Mouse (Mus musculus) embryonic facial prominence, embryonic 11.5 days (tissue): Measurements from ENCODE around the gene Actr5. TPM values are rescaled to one million over a fixed set of nuclear protein-coding genes. Genes with fewer than 3 reads are reported as not detected.

Experiments
- ATAC-seq: fragments of 200-750 bp; cut with Nextera tagmentation; replicated peaks from 2 replicates; pipeline ENCODE4 v1.8.0; 2017; ENCODE audit warnings: low read depth; ENCODE audit not compliant: insufficient number of reproducible peaks, low FRiP score, low TSS enrichment
- DNase-seq: peaks from one replicate; pipeline ENCODE4 v3.0.0-alpha.2; 2015; ENCODE audit warnings: low spot score
- H3K27ac ChIP-seq: fragments of 300-500 bp; sonication (generic); replicated peaks from 2 replicates; pipeline ENCODE4 v1.5.1; 2014; ENCODE audit warnings: mild to moderate bottlenecking, low read depth, low read length, control low read depth
- H3K27me3 ChIP-seq: fragments of 300-500 bp; sonication (generic); 2 replicates; pipeline ENCODE4 v1.6.1; 2014; ENCODE audit warnings: mild to moderate bottlenecking, low read length, moderate library complexity, mixed read lengths; ENCODE audit not compliant: control insufficient read depth, insufficient read depth
- H3K36me3 ChIP-seq: fragments of 300-500 bp; sonication (generic); replicated peaks from 2 replicates; pipeline ENCODE4 v1.6.1; 2014; ENCODE audit warnings: low read depth, mild to moderate bottlenecking, low read length, moderate library complexity, mixed read lengths; ENCODE audit not compliant: control insufficient read depth, insufficient read depth
- H3K4me1 ChIP-seq: fragments of 300-500 bp; sonication (generic); 2 replicates; pipeline ENCODE4 v1.6.1; 2014; ENCODE audit warnings: low read length, mixed read lengths; ENCODE audit not compliant: control insufficient read depth, insufficient read depth
- H3K4me2 ChIP-seq: fragments of 300-500 bp; sonication (generic); 2 replicates; pipeline ENCODE4 v1.6.1; 2014; ENCODE audit warnings: low read depth, mild to moderate bottlenecking, control low read depth, low read length, moderate library complexity
- H3K4me3 ChIP-seq: fragments of 300-500 bp; sonication (generic); 2 replicates; pipeline ENCODE4 v1.5.1; 2014; ENCODE audit warnings: low read depth, low read length, control low read depth
- H3K9ac ChIP-seq: fragments of 300-500 bp; sonication (generic); replicated peaks from 2 replicates; pipeline ENCODE4 v1.6.1; 2014; ENCODE audit warnings: mild to moderate bottlenecking, control low read depth, low read length
- H3K9me3 ChIP-seq: fragments of 300-500 bp; sonication (generic); replicated peaks from 2 replicates; pipeline ENCODE4 v1.6.1; 2016; ENCODE audit warnings: mild to moderate bottlenecking, low read length, inconsistent platforms, mixed read lengths; ENCODE audit not compliant: control insufficient read depth
- WGBS: fragments of 180-500 bp; shearing (Covaris S2); extraction: QIAGEN DNeasy Blood & Tissue Kit; methylation state at CpG from one replicate; pipeline ENCODE4 v1.1.7; 2014; 5-methylcytosine and 5-hydroxymethylcytosine counted together
- microRNA counts: library from miRNA; unstranded; fragments of <30 nt; microRNA quantifications from one replicate; lab custom pipeline; 2016
- microRNA-seq: library from miRNA; unstranded; fragments of <30 nt; microRNA quantifications from one replicate; pipeline ENCODE4, GENCODE M21; 2016; ENCODE audit warnings: borderline number of aligned reads
- polyA plus RNA-seq: library from polyadenylated mRNA; unstranded; fragments of >200 nt; fragmentation: Nextera tagmentation; extraction: Ambion mirVana; gene quantifications from 2 replicates; pipeline ENCODE4 v1.2.1, GENCODE M21; 2014

Actr5 gene
- polyA plus RNA-seq, 1 experiment from 2014 or later: 16.5 TPM

DNA sequence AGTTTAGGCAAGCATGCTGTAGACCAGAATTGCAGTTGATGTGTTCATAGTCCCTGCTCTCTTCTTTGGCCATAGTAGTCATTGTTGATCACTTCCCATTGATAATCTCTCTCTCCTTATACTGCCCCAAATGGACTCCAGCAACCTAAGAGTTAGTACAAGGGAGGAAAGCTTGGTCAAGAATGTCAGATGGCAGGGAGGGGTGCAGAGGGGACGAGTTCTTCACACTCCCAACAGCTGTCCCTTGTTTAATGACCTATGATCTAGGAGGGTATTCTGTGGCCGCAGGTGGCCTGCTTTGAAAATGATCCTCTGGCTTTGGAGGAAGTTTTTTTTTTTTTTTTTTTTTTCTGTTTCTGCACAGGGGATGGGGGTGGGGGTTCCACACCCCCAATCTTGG lies 61.7 kb downstream of the Actr5 start:
- Histone ChIP-seq H3K4me3 (no peak overlapping the region), H3K4me1 (no peaks in the 10 kb centered on the region), H3K36me3 (no peaks in the 10 kb centered on the region), H3K9ac (no peak overlapping the region), H3K27me3 (no peaks in the 10 kb centered on the region), H3K27ac (no peak overlapping the region), H3K4me2 (no peak overlapping the region), H3K9me3 (no peaks in the 10 kb centered on the region)
- DNase-seq: no peak
- 24% methylated on average over 2 of the region's 2 CpGs for WGBS
- no peak for ATAC-seq

DNA sequence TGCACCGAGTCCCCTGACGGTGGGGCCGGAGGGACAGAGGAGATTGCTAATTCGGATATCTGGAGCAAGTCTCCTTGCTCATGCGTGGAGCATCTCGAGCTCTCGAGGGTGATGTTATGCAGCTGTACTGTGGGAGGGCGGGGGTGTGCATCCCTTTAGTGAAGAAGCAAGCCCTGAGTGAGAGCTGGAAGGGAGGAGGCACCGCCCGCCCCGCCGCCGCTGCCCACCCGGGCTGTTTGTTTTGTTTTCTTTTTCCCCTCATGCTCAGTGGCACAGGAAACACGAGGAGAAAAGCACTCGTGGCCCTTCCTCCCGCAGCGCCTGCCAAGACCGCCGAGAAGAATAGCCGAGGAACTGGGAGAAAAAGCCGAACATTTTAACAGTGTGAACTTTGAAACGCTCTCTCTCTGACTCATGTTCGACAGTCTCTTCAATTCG lies 63.1 kb downstream of the Actr5 start:
- Histone ChIP-seq H3K27me3 (no peaks in the 10 kb centered on the region), H3K27ac (no peak overlapping the region), H3K4me3 (no peak overlapping the region), H3K9me3 (no peaks in the 10 kb centered on the region), H3K36me3 (no peaks in the 10 kb centered on the region), H3K4me1 (no peaks in the 10 kb centered on the region), H3K9ac (no peak overlapping the region), H3K4me2 (no peak overlapping the region)
- DNase-seq: no peak
- ATAC-seq: no peak
- 61% methylated on average over 25 of the region's 25 CpGs for WGBS

MicroRNAs within 50 kb of the gene (microRNA counts, 519-probe panel; counts per million panel counts)
- microRNA mmu-miR-3474 (lab: Ali Mortazavi, UCI): not detected

Small RNA genes lying within 50 kb of the gene (microRNA-seq; reads per million reads assigned to microRNA genes)
- gene Mir3474: 5.2 reads per million, percentile 4 among the genes with 10 or more reads in this experiment

Other genes starting within 250 kb of the Actr5 start
- gene Snhg11, start 249.2 kb upstream of the Actr5 start, polyA plus RNA-seq: 6.9 and 8.0 TPM in 2 replicates
- gene Ralgapb, start 215.0 kb upstream of the Actr5 start, polyA plus RNA-seq: 20.4 and 20.6 TPM in 2 replicates
- not detected in 2 replicates for gene Adig, start 122.3 kb upstream of the Actr5 start, polyA plus RNA-seq
- gene Arhgap40, start 112.1 kb upstream of the Actr5 start, polyA plus RNA-seq: 0.24 and 0.55 TPM in 2 replicates
- 0.27 and 0.71 TPM in 2 replicates for gene Slc32a1, start 14.1 kb upstream of the Actr5 start, polyA plus RNA-seq
- gene Ppp1r16b, start 40.5 kb downstream of the Actr5 start, polyA plus RNA-seq: 2.2 and 2.3 TPM in 2 replicates
- gene Fam83d, start 143.2 kb downstream of the Actr5 start, polyA plus RNA-seq: 47.1 and 54.1 TPM in 2 replicates
- 15.6 and 16.8 TPM in 2 replicates for gene Dhx35, start 169.9 kb downstream of the Actr5 start, polyA plus RNA-seq